Mouse (Mus musculus) CD4-positive, CD25-positive, alpha-beta regulatory T cell, adult 4 months (primary cell): Measurements from ENCODE around the gene Srrm3. TPM values are rescaled to one million over a fixed set of nuclear protein-coding genes. Genes with fewer than 3 reads are reported as not detected.

Experiments
- ATAC-seq: one replicate; pipeline ENCODE4 v1.8.0; 2017
- polyA plus RNA-seq, 2 experiments: library from polyadenylated mRNA; unstranded; fragments of 100-300 nt; shearing (Covaris generic); gene quantifications; one replicate each; pipeline ENCODE4 v1.2.1; 2017

Gene Srrm3
- polyA plus RNA-seq, 2 experiments from 2014 or later = not detected

- no peak for ATAC-seq
These were observed 17.8 kb downstream of the Srrm3 start for GRCm38 (mm10) chr5:135824517-135824916.

- no peak for ATAC-seq
These were observed 19.5 kb downstream of the Srrm3 start for GRCm38 (mm10) chr5:135826225-135826624.

- no peak for ATAC-seq
These were observed 22.7 kb downstream of the Srrm3 start for GRCm38 (mm10) chr5:135829381-135829780.

- ATAC-seq = no peak
These were observed 26.0 kb downstream of the Srrm3 start for GRCm38 (mm10) chr5:135832729-135833128.

GRCm38 (mm10) chr5:135834769-135835491 is 28.2 kb downstream of the Srrm3 start:
- ATAC-seq = peak; percentile 87

GRCm38 (mm10) chr5:135835492-135835858 is 28.8 kb downstream of the Srrm3 start:
- peak; percentile 23 for ATAC-seq

- ATAC-seq = no peak
These were observed 29.3 kb downstream of the Srrm3 start for GRCm38 (mm10) chr5:135835981-135836380.

GRCm38 (mm10) chr5:135841651-135842050 is 35.0 kb downstream of the Srrm3 start:
- no peak for ATAC-seq

- no peak for ATAC-seq
These were observed 36.7 kb downstream of the Srrm3 start for GRCm38 (mm10) chr5:135843418-135843817.

GRCm38 (mm10) chr5:135845676-135846320 is 39.1 kb downstream of the Srrm3 start:
- ATAC-seq = no peak

- ATAC-seq = no peak
These were observed 40.8 kb downstream of the Srrm3 start for GRCm38 (mm10) chr5:135847460-135847859.

- ATAC-seq = no peak
These were observed 41.2 kb downstream of the Srrm3 start for GRCm38 (mm10) chr5:135847881-135848280.

GRCm38 (mm10) chr5:135851024-135851423 is 44.3 kb downstream of the Srrm3 start:
- ATAC-seq = no peak

- ATAC-seq = no peak
These were observed 44.8 kb downstream of the Srrm3 start for GRCm38 (mm10) chr5:135851481-135851880.

- no peak for ATAC-seq
These were observed 45.7 kb downstream of the Srrm3 start for GRCm38 (mm10) chr5:135852421-135852820.

- no peak for ATAC-seq
These were observed 47.0 kb downstream of the Srrm3 start for GRCm38 (mm10) chr5:135853731-135854130.

- ATAC-seq = no peak
These were observed 48.5 kb downstream of the Srrm3 start for GRCm38 (mm10) chr5:135855156-135855555.

GRCm38 (mm10) chr5:135866662-135867061 is 60.0 kb downstream of the Srrm3 start:
- ATAC-seq = no peak

GRCm38 (mm10) chr5:135867637-135868593 is 61.2 kb downstream of the Srrm3 start:
- no peak for ATAC-seq

- no peak for ATAC-seq
These were observed 62.0 kb downstream of the Srrm3 start for GRCm38 (mm10) chr5:135868653-135869052.

- no peak for ATAC-seq
These were observed 63.2 kb downstream of the Srrm3 start for GRCm38 (mm10) chr5:135869661-135870423.

- no peak for ATAC-seq
These were observed 63.8 kb downstream of the Srrm3 start for GRCm38 (mm10) chr5:135870505-135870904.
